Mouse (Mus musculus) stomach, embryonic 15.5 days (tissue): Measurements from ENCODE around the gene Cys1. TPM values are rescaled to one million over a fixed set of nuclear protein-coding genes. Genes with fewer than 3 reads are reported as not detected.

Source experiments
- polyA plus RNA-seq: library from polyadenylated mRNA; unstranded; fragments of >200 nt; fragmentation: Nextera tagmentation; extraction: Ambion mirVana; gene quantifications from 2 replicates; pipeline ENCODE4 v1.2.1, GENCODE M21; 2015

Cys1 gene
- polyA plus RNA-seq, 1 experiment from 2014 or later = 3.0 TPM

Other genes starting within 250 kb of the Cys1 start
- gene Taf1b, start 183.5 kb downstream of the Cys1 start, polyA plus RNA-seq = 19.7 and 20.2 TPM in 2 replicates
- gene Grhl1, start 109.5 kb downstream of the Cys1 start, polyA plus RNA-seq = 5.7 and 7.5 TPM in 2 replicates
- 11.2 and 12.0 TPM in 2 replicates for gene Klf11, start 30.5 kb downstream of the Cys1 start, polyA plus RNA-seq
- 172 and 175 TPM in 2 replicates for gene Rrm2, start 26.4 kb upstream of the Cys1 start, polyA plus RNA-seq
- 40.3 and 42.6 TPM in 2 replicates for gene Mboat2, start 149.1 kb upstream of the Cys1 start, polyA plus RNA-seq